Mouse (Mus musculus) adrenal gland, postnatal 14 days (tissue): ENCODE measurements at regions not wholly inside any gene's neighbourhood (a gene's known extent, or its start where the extent isn't known, plus 50 kb on each side); places are given as distances from the start of the nearest gene placed in this dataset.
"Not testable (repeated sequence)": the region's sequence is repeated elsewhere in the genome, so short reads cannot be mapped to it uniquely, and the experiment has no call there.

Experiments used
- DNase-seq: peaks from one replicate; pipeline ENCODE4 v3.0.0; 2021; ENCODE audit warnings: mixed read lengths

DNA sequence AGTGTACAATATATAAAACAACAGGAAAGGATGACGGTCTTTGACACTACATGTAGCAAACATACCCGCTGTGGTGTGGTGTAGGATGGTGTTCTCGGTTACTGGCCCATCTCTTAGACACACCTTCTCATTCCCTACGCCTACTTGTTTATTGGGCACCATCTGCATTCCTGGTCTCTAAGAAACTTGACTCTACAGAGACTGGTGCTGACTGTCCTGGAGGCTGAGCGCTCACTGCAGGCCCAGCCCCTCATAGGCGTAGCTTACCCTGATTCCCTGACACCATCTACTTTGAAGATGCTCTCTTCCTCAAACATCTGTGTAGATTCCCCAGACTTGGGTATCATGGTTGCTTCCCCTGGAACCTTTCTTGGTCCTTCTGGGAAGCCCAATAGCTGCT lies 90.9 kb upstream of the Fam84a start:
- not testable (repeated sequence) for DNase-seq

DNA sequence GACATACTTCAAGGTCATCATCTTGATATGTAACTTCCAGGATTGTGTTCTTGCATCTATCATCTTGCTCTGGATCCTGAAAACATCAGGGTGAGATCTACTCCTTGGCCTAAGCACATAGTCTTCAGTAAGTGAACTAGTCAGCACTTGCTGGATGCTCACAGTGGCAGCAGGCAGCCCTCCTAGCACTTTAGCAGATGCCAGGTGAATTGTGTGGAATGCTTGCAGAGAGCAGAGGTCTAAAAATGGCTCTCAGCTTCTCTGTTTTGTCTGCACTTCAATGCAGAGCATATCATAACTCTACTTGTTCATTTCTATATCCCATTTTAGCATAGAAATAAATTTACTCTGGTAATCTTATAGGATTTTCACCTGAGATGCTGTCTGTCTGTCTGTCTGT lies 85.8 kb upstream of the Fam84a start:
- no peak for DNase-seq

DNA sequence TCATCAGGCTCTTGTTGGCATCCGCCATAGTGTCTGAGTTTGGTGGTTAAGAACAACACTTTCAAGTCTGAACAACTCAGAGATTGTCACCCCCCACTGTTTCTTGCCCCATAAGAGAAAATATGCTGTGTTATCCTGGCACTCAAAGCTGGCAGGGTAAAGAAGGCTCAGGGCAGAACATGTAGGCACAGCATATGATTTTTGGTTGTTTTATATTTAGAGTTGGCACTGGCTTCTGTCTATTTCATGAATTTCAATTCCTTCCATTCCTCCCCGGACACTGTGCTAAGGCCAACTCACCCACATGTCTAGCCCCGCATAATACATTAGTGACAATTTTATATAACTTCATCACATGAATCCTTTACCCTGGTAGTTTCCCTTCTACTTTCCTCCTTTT lies 83.5 kb upstream of the Fam84a start:
- DNase-seq = no peak

DNA sequence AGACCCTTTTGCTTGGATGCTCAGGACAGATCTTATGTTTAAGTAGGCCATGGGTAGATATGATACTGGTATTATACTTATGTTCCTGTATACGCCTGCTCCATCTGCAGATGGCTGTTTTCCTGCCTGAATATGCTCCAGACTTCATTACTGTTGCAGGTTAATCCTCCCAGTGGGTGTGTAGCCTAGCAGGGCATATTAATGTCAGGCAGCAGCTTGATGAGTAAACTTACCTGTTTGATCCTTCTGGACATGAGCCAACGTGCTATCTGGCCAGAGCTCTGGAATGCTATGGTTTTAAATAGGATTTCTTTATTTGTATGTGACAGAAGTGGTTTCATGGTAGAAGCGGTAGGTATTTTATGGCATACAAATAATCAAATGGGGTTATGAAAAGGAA lies 60.8 kb upstream of the Fam84a start:
- no peak for DNase-seq

DNA sequence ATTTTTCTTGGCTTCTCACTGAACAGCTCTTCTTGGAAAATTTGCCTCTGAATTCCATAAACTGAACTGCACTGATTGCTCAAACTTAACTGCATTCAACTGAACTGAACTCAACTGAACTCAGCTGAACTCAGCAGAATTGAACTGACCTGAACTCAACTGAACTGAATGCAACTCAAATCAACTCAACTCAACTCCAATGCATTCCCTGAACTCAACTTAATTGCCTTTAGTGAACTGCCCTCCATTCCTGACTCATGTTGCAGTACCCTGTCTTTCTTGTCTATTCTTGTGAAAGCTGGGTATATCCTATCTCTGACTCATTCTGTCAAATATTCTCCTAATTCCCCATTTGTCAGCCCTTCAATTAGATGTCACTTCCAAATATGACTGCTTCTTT lies 58.0 kb upstream of the Fam84a start:
- no peak for DNase-seq

DNA sequence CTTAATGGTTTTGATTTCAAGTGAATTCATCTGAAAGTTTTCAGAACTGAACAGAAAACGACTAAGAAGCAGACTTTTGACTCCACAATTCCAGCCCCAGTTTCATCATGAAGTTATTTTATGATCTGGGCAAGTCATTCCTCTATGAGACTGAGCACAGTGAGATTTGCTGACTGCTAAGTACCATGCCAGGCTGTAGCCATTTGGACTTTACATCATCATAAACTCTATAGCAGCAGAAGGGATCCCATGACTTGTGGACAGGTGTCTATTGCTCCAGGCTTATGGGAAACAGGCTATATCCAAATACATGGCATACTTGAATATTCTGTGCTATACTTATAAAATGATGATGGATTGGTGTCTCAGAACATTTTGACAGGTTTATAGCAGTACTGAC lies 55.4 kb upstream of the Fam84a start:
- DNase-seq = no peak

DNA sequence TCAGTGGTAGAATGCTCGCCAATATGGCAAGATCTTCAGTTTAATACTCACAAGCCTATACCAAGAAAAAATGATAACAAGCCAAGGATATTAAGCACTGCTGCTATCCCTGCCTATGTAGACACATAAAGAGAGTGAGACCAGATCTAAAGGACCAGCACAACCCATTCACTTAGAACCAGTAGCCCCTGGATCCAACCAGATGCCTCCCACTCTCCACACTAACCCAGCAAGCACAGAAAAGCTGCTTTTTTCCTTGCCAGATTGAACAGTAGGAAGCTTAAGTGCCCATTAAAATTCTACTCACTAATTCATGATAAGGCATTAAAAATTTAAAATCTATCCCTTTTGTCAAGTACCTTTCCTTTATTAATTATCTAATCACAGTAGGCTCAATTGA lies 52.6 kb upstream of the Fam84a start:
- DNase-seq = no peak
